Mouse (Mus musculus) C2C12 (cell line): ENCODE results near the gene St3gal2.

Experiments used
- CTCF ChIP-seq: IDR thresholded peaks from one replicate; pipeline ENCODE4 v1.5.1; 2011; ENCODE audit not compliant: control insufficient read depth, insufficient read depth, insufficient read length
- MAX ChIP-seq: IDR thresholded peaks from one replicate; pipeline ENCODE4 v1.6.1; 2011; ENCODE audit warnings: mild to moderate bottlenecking, control low read depth
- MYOD1 ChIP-seq: IDR thresholded peaks from one replicate; pipeline ENCODE4 v1.6.1; 2011; ENCODE audit warnings: low read depth; ENCODE audit not compliant: control insufficient read depth, insufficient read length
- MYOG ChIP-seq: IDR thresholded peaks from one replicate; pipeline ENCODE4 v1.6.1; 2011; ENCODE audit not compliant: control insufficient read depth, insufficient read length; ENCODE audit errors: extremely low read depth
- USF1 ChIP-seq: IDR thresholded peaks from one replicate; pipeline ENCODE4 v1.6.1; 2011; ENCODE audit warnings: low read depth, mild to moderate bottlenecking, control low read depth, moderate library complexity

DNA sequence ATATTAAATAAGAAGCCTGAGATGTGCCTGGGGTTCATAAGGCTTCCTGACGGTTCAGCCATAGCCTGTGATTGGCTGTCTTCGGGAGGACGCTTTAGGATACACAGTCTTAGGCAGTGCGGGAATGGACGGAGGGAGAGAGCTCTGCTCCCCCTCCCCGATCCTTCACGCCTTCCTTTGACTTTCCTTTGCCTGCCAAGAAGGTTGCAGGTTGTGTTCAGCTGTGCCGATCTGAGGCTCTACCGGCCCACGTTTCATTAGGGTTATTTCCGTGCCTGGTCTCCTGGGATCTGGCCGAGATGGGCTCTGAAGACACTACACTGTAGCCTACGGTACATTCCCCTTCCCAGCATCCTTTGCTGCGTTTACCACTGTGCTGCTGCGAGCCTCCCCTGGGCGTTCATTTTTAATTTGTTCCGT is 30.4 kb downstream of the St3gal2 start:
- no peak for TF ChIP-seq CTCF
- TF ChIP-seq MYOD1 = no peak
- no peak for TF ChIP-seq USF1
- no peak for TF ChIP-seq MAX
- TF ChIP-seq MYOG = no peak
